Mouse (Mus musculus): Measurements from ENCODE around the gene Grk4. TPM values are rescaled to one million over a fixed set of nuclear protein-coding genes. Genes with fewer than 3 reads are reported as not detected.
"Not testable (repeated sequence)": the region's sequence is repeated elsewhere in the genome, so short reads cannot be mapped to it uniquely, and the experiment has no call there.

The Grk4 gene
- polyA plus RNA-seq, 1 experiment, result 0.41 TPM

GRCm38 (mm10) chr5:34708436-34708835, 48.3 kb downstream of the Grk4 start:
- DNase-seq (ENCODE audit: low read depth), result no peak

GRCm38 (mm10) chr5:34714371-34714770, 54.2 kb downstream of the Grk4 start:
- DNase-seq (ENCODE audit: low read depth), result not testable (repeated sequence)

GRCm38 (mm10) chr5:34714816-34715215, 54.6 kb downstream of the Grk4 start:
- DNase-seq (ENCODE audit: low read depth), result peak; percentile 19

GRCm38 (mm10) chr5:34729141-34729540, 69.0 kb downstream of the Grk4 start:
- no peak for DNase-seq (ENCODE audit: low read depth)

GRCm38 (mm10) chr5:34730255-34730654, 70.1 kb downstream of the Grk4 start:
- no peak for DNase-seq (ENCODE audit: low read depth)

- no peak for DNase-seq (ENCODE audit: low read depth)
These were observed 91.3 kb downstream of the Grk4 start for GRCm38 (mm10) chr5:34751477-34751876.

GRCm38 (mm10) chr5:34758762-34759161, 98.6 kb downstream of the Grk4 start:
- no peak for DNase-seq (ENCODE audit: low read depth)

GRCm38 (mm10) chr5:34760850-34761508, 100.8 kb downstream of the Grk4 start:
- DNase-seq (ENCODE audit: low read depth), result no peak

GRCm38 (mm10) chr5:34761509-34761908, 101.3 kb downstream of the Grk4 start, which contains the start of gene Htt:
Gene Htt, plus strand, starts transcription at chr5:34761740.
- peak; percentile 40 for DNase-seq (ENCODE audit: low read depth)

GRCm38 (mm10) chr5:34761934-34762611, 101.9 kb downstream of the Grk4 start:
- no peak for DNase-seq (ENCODE audit: low read depth)

GRCm38 (mm10) chr5:34771818-34772217, 111.6 kb downstream of the Grk4 start:
- DNase-seq (ENCODE audit: low read depth), result no peak

- DNase-seq (ENCODE audit: low read depth), result no peak
These were observed 112.6 kb downstream of the Grk4 start for GRCm38 (mm10) chr5:34772696-34773245.

- no peak for DNase-seq (ENCODE audit: low read depth)
These were observed 113.2 kb downstream of the Grk4 start for GRCm38 (mm10) chr5:34773392-34773791.

- no peak for DNase-seq (ENCODE audit: low read depth)
These were observed 124.8 kb downstream of the Grk4 start for GRCm38 (mm10) chr5:34785027-34785426.

- DNase-seq (ENCODE audit: low read depth), result no peak
These were observed 131.0 kb downstream of the Grk4 start for GRCm38 (mm10) chr5:34791141-34791540.

GRCm38 (mm10) chr5:34800292-34800953, 140.2 kb downstream of the Grk4 start:
- DNase-seq (ENCODE audit: low read depth), result no peak

Other genes with a start within 250 kb of the Grk4 start
- gene Tnip2, start 146.4 kb upstream of the Grk4 start, polyA plus RNA-seq (2012; rRNA removed), result 20.1 and 20.9 TPM in 2 replicates
- 16.2 and 16.6 TPM in 2 replicates for gene Sh3bp2, start 134.5 kb upstream of the Grk4 start, polyA plus RNA-seq (2012; rRNA removed)
- gene Add1, start 86.7 kb upstream of the Grk4 start, polyA plus RNA-seq (2012; rRNA removed), result 131 and 143 TPM in 2 replicates
- gene Mfsd10, start 23.2 kb upstream of the Grk4 start, polyA plus RNA-seq (2012; rRNA removed), result 79.5 and 91.4 TPM in 2 replicates
- gene Nop14, start 231 bp upstream of the Grk4 start, polyA plus RNA-seq (2012; rRNA removed), result 12.1 and 13.8 TPM in 2 replicates
- gene Htt, start 101.4 kb downstream of the Grk4 start, polyA plus RNA-seq (2012; rRNA removed), result 16.1 and 19.0 TPM in 2 replicates
- gene Msantd1, start 247.6 kb downstream of the Grk4 start, polyA plus RNA-seq (2012; rRNA removed), result 1.5 and 3.3 TPM in 2 replicates

Measured in gonadal fat pad, adult 2 months (tissue).